Mouse (Mus musculus) stomach, postnatal 0 days (tissue): ENCODE measurements around the gene Gm19402.

Experiments
- CTCF ChIP-seq: IDR thresholded peaks from 2 replicates; pipeline ENCODE4 v1.5.1; 2016; ENCODE audit warnings: antibody characterized with exemption, low read depth, mild to moderate bottlenecking, moderate library complexity
- EP300 ChIP-seq: optimal IDR thresholded peaks from 2 replicates; pipeline ENCODE3; 2016; ENCODE audit warnings: antibody characterized with exemption

GRCm38 (mm10) chr10:77673765-77674164, 16.8 kb downstream of the Gm19402 start:
- TF ChIP-seq CTCF (no peak), EP300 (no peak)
